Mouse (Mus musculus) WW6 (cell line): ENCODE measurements around the gene Fam102a.

ENCODE experiments used
- DNase-seq: peaks from one replicate; pipeline ENCODE4 v3.0.0-alpha.2; 2013; ENCODE audit warnings: low read depth, low spot score

Fam102a gene

DNA sequence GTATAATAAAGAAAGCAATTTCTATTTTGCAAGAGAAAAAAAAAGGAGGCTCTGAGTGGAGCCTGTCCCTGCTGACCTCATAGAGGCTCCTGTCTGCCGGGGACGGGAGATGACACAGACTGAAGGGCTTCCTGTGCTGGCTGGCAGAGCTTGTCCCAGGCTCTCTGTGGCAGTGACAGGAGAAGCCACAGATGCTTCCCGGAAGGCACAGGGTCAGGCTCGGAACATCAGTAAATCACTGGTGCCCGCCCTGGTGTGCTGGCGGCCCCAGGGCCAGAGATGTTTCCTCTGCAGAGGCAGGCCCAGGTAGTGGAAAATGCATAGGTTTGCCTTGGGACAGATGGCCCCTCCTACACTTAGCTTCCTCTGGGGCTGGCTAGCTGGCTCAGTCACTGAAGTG, 20.8 kb upstream of the Fam102a start:
- no peak for DNase-seq

DNA sequence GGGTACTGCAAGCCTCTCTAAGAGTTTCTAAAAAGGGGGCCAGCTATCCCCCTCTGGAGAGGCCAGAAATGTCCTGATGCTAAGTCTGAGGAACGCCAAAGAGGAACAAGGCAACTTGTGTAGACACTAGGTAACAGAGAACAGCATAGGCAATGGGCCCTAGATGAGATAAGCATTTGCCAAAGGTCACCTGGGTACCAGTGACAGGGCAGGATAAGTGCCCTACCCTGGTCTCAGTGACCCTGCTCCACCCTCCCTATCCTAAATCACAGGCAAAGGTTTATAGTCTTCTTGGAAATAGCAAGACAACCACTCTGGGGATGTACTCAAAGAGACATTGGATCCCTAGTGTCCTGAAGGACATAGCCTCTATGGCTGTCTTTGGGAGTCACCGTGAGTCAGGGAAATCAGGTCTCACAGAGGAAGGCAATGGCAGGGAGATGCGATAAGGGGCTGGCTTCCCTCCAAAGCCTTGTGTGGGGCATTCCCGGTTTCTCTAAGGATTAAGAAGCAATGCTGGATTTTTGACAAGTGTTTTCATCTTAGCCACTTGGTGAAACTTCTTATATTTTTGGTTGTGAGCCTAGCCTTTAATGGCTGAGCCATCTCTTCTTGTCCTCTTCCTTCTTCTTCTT, 17.8 kb upstream of the Fam102a start:
- DNase-seq, result no peak

DNA sequence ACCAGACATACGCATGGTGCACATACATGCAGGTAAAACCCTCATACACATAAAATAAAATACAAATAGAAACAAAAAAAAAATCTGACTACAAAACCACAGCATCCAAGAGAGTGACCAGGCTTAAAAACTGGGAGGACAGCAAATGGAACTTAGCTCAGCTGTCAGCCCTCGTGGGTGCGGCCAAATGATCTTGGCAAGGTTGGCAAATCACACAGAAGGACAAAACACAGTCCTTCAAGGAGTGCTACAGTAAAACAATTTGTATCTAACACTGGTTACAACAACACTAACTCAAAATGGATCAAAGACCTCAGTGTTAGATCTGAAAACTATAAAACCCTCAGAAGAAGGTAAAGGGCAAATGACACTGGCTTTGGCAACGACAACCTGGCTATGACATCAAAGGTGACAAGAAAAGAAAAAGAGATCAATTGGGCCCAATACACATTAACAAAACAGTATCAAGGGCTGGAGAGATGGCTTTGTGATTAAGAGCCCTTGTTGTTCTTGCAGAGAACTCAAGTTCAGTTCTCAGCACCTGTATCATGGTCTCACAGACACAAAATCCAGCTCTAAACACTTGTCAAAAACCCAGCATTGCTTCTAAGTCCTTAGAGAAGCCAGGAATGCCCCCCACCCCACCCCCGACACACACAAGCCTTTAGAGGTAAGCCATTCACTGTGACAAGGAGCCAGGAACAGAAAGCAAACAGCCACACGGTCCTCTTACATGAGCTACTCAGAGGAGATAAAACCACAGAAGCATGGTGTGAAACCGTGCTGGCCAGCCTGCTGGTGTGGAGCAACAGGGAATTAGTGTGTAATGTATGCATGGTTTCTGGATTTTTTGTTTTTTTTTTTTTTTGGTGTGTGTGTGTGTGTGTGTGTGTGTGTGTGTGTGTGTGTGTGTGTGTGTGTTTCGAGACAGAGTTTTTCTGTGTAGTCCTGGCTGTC, 14.8 kb upstream of the Fam102a start:
- no peak for DNase-seq

DNA sequence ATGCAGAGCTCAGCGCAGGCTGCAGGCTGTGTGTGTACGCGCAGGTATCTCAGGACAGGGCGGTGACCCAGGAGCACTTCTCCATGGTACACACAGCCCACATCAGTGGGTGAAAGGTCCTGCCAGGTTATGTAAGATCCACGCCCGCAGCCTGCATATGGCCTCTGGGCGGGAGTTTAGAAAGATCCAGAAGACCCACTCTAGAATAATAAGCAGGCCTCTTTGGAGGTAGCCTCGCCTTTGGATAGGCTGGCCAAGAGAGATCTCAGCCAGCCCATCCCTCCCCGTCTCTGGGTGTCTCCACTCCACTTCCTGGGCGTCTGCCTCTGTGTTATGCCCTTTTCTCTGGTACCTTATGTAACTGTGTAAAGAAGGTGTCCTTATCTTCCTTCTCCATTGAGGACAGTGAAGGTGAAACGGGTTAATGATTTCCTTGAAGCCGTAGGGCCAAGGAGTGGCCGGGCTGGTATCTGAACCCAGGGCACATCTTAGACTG, 10.5 kb upstream of the Fam102a start:
- DNase-seq, result no peak

DNA sequence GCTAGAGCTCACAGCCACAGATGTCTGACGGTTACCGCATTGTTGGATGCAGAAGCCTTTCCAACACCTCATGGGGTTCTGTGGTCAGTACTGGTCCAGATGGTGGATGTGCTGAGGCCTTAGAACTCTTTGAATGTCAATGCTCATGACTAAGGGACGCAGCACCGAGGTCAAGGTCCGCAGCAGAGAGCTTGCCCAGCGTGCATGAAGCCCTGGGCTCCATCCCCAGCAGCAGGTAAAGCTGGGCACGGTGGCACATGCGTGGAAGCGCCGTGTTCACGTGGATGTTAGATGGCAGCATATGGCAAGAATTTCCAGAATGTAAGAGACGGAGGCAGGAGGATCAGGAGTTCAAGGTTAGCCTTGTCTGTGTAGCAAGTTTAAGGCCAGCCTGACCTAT, 9.3 kb upstream of the Fam102a start:
- DNase-seq, result no peak

DNA sequence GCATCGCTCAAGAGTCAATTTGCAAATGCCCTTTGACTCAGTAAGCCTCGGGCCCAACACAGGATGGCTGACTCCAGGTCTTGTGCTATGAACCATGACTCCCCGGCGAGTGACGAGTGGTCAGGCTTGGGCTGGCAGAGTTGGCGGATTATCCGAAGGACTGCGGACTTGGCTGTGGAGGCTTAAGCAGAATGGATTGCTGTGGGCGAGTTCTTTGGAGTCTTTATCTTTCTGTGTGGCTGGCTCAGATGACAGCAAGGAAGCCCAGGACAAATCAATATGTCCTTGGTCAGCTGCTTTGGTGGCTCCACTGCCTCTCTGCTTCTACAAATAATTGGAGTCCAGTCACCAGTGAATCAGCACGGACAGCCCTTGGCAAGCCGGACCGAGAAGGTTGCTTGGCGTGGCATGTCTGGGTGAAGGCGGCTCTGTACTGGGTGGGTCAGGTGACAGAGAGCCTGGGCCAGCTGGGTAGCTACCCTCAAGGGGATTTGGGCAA, 7.6 kb upstream of the Fam102a start:
- DNase-seq, result no peak

DNA sequence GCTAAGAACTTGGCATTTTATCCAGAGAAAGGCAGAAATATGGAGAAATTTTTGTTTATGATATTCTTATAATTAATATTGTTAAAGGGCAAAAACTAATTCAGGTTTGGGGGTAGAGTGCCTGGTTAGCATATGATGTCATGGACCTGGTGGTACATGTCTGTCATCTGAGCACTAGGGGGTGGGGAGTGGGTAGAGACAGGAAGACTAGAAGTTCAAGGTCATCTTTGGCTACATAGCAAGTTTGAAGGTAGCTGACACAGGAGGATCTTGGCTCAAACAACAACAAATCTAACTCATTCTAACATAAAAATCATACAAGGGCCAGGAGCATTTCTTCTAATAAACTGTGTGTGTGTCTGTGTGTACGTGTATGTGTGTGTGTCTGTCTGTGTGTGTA, 6.8 kb upstream of the Fam102a start:
- no peak for DNase-seq

DNA sequence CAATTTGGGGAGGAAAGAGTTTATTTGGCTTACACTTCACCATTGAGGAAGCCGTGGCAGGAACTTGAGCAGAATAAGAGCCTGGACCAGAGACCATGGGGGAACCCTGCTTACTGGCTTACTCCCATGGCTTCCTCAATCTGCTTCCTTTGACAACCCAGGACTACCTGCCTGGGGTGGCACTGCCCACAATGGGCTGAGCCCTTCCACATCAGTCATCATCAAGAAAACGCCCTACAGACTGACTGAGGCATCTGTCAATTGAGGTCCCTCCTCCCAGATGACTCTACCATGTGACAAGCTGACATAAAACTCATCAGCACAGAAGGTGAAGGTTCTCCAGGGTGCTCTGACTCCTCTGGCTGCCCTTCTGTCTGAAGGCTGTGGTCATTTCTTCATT, 4.7 kb upstream of the Fam102a start:
- DNase-seq, result no peak

DNA sequence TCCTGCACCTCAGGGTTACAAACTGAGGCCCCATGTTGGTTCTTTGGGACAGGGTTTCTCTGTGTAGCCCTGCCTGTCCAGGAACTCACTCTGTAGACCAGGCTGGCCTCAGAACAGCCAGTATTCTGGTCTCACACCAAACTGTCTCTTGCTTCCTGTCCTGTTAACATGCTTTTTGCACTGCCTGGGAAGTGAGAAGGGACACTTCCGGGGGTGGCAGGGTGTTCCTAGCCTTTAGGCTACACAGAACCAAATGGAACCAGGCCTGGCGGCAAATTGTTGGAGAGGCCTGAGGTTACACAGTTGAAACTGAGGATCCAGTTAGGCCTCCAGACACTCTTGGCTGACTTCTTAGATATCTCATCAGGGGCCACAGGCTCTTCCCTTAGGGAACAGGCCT, 2.0 kb upstream of the Fam102a start:
- DNase-seq, result no peak

DNA sequence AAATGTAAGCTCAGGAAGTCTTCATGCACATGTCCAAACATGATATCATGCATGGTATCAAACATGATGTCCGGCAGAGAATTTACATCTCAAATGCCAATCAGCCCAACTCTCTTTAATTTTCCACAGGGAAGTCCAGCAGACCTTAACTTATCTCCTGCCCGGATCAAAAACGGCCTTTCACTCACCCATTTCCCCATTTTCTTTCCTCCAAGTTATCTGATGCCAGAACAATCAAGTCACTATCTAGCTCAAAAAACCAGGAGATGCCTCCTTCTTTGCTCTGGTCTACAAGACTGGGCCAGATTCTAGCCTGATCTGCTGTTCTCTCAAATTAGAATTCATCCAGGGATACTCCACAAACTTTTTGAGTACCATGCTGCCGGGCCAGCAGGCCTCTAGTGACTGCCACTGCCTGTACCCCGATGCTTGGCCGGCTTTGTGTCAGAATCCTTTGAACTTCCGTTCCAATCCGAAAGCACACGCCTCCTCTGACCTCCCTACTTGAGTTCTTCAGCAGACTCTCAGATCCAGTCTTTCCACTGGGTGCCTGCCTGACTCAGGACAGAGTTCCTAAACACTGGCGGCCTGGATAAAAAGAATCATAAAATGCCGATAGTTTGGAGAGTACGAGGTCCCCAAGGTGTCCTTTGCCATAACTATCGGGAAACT, 935 bp upstream of the Fam102a start:
- DNase-seq, result no peak

DNA sequence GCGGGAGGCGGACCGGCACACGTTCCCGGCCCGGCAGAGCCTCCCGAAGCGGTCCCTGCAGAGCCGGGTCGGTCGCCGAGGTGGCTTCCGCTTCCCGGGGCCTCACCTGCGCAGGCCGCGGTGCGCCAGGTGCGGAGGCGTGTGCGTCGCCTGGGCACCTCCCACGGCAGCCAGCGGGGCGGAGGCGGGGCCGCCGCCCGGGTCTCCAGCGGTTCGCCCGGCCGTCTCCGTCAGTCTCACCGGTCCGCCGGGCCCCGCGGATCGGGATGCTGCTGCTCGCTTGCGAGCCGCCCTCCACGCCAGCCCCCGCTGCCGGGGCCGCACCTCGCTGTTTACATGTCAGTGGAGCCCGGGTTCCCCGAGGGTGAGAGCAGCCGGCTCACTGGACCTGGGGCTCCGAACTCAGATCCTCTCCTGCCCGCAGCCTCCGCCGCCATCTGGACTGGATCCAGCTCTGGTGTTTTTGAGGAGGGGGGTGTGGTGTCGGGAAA, 414 bp downstream of the Fam102a start:
- no peak for DNase-seq

DNA sequence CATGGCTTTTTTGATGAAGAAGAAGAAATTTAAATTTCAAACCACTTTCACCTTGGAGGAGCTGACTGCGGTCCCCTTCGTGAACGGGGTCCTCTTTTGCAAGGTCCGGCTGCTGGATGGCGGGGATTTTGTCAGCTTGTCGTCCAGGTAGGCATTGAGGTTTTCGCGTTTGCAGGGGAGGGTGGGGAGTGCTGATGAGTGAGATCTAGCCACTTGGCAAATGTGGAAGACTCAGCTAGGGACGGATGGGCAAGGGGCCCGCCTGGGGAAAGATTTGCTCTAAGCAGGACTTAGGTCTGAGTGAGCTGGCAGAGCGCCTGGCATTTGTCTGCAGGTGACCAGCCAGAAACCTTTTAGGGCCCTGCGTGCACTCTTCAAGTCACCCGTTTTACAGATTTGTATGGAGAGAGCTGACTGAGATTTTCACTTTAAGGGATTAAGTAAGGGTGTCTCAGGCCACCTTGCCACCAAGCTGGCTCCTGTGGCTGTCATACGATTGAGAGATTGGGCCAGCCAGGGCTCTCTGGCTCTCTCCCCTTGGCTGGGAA, 1.0 kb downstream of the Fam102a start:
- DNase-seq, result no peak

DNA sequence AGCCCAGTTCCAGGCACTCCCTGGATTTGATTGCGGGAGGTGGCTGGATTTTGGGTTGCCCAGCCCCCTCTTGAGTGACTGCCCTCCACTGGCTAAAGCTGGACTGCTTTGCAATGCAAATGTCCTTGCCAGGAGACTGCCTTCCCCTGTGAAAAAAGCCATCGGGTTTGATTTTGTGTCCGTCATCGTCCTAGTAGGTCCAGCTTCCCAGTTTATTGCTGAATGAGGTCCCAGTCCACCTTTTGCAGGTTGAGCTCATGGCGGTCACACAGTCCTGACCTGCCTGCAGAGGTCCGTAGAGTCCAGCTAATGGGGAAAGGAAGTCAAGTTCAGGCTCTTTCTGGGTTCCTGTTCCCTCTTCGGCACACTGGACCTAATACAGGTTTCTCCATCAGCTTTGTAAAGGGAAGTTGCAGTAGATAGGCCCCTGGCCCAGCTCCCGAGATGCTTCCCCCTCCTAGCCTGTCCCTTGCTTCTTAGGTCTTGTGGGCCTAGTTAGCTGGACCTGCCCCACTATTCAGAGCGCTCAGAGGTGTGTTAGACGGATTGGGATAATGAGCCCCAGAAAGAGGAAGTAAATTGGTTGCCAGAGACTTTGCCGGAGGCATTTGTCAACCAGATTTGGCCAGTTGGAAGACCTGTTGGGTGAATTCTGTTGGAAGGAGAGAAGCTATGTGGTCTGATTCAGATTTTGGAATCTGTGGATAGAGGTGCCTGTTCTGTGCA, 1.7 kb downstream of the Fam102a start:
- DNase-seq, result no peak

DNA sequence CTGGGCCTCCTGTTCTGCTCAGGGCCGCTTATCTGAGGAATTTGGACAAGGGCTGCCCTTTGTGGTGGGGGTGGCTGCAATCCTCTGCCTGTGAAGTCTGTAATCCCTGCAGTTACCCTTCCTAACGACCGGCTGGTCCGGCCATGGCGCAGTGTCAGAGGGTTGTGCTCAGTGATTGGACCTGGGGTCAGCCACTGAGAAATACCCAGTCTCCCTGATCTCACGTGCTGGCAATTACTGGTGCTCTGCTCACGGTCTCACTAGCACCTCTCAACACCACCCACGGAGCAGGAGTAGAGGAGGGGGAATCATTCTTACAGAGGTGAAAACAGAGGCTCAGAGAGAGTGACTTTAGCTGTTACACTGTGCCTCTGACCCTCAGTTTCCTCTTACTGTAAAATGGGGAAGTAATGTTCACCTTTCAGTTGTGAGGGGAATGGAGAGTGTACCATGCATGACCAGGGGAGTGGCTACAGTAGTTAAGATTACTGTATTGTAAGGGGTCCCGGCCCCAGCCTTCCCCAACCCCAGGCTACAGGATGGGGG, 2.3 kb downstream of the Fam102a start:
- DNase-seq, result no peak

DNA sequence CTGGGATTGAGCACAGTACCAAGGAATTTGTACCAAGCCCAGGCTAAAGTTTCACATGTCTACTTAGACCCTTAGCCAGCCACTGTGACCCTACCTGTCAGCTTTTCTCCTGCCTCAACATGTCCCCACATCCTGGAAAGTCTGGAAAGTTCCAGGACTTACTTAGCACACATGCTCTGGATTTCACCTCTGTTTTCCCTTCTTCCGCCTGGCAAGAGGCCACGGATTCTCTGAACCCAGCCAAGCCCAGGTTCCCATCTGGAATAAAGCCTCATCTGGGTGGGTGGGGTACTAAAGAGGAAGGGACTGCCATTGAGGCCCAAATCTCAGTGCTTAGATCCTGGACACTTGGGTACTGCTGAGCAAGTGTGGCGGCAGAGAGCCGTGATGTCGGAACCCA, 2.8 kb downstream of the Fam102a start:
- no peak for DNase-seq

DNA sequence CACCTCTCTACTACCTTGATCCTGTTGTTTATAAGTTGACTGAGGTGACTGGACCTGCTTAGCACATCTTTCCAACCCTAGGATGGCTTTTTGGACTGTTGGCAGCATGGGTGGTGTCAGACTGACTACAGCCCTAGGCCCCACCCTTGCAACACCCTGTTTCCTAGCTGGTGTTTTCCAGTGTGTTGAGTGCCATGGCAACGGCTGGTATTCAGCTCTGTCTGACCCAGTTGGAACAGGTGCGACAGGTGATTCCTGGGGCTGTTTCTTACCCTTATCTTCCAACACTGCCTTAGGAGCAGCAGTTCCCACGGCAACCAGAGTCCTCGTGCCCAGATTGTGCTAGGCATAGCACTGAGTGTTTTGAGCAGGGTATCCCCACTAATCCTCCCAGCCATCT, 3.3 kb downstream of the Fam102a start:
- no peak for DNase-seq

DNA sequence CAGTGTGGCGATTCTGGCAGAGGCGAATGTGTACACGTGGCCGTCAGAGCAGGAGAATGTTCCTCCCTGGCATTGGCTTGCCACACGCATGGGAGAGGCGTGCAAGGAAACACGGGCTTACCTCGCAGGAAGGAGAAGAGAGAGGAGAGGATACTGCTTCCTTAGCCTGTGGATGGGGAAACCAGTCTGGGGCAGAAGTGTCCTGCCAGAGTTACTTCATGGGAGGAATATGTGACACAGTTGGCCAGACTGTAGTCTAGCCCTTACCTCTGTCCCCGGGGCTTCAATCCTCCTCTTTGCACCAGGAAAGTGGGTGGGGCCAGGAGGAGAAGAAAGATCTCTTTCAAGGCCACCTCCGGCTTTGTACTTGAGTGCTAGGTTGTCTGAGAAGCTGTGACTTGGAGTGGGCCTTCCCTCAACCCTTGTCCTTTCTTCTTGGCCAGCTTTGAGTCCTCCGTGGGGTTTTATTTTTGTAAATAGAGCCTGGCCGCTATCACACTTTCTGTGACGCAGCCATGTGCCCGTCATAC, 4.4 kb downstream of the Fam102a start:
- DNase-seq, result no peak

DNA sequence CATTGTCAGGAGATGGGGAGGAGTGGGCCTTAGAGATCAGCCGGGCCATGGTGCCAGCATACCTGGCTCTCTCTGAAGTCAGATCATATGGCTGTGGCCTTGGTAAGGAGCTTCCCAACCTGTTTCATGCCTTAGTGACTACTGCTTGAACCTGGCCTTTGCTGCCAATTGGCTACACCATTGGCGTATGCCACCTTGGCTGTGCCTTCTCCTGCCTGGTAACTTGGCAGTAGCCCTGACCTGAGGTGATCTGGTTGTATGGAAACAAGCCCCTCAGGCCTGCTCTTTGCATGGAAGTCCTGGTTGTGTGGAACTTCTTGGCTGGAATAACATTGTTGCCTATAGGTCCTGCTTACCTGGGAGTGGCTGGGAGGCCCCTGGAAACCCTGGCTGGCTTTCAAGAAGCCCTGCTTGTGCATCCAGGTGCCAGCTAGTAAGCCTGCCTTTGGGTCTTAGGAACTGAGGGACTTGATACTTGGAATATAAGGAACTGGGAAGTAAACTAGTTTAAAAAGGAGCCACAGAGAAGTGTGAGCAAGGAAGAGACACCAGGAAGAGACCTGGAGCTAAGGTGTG, 6.3 kb downstream of the Fam102a start:
- DNase-seq, result no peak

DNA sequence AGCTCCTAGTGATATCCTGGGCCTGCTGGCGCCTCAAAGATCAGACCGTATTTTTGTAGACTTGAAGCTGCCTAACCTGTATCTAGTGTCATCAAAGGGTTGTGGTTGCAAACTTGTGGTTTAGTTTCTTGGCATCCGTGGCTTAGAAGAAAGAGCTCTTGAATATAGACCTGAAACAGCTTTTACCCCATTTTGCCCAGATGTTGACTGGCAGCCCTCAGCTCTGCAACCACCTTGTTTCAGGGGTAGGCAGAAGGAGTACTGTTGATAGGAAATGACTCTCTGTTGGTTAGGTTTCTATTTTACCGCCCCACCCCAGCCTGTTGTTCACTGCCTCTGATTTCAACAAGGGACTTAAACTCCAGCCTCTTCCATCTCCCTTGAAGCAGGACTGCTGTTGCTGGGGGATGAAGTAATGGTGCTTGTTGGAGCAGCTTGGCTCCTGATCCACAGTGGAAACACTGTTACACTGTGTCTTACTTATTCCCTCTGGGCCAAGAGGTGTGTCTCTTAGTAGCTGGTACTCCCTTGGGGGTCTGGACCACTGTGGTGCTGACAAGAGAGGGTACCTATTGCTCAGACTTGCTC, 6.9 kb downstream of the Fam102a start:
- no peak for DNase-seq

DNA sequence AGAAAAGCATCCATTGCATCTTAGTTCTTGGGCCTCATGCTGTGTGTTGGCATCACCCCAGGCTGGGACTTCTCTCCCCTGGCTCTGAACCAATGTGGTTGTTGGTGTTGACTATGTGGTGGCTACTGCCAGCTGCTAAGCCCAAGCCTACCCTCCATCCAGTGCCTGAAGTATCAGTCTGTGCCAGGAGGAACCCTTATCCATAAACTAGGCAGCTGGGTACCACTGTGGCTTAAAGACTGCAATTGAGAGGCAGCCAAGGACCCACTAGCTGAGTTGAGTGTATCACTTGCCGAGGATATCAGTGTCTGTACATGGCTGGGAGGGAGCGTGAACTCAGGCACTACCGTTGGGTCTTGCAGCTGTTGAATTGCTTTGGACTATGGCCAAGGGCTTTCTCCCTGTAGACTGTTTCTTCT, 7.9 kb downstream of the Fam102a start:
- no peak for DNase-seq
